Mouse (Mus musculus): Measurements from ENCODE around the gene Igf2bp3. TPM values are rescaled to one million over a fixed set of nuclear protein-coding genes. Genes with fewer than 3 reads are reported as not detected.

Gene Igf2bp3
- polyA plus RNA-seq, 1 experiment from 2014 or later: 73.4 TPM

GRCm38 (mm10) chr6:49215748-49216585 lies 1.2 kb upstream of the Igf2bp3 start:
- Histone ChIP-seq H3K27ac (ENCODE audit: low read depth, low read length) (peak overlapping the region; percentile 99), H3K4me2 (replicated peaks; ENCODE audit: low read depth, low read length) (peak overlapping the region; percentile 89), H3K9ac (ENCODE audit: low read depth, low read length) (peak overlapping the region; percentile 92), H3K27me3 (ENCODE audit: control insufficient read depth, insufficient read depth, low read length) (0 out of 2 replicates have a peak, but pooled peaks cover 4% of the 10 kb centered on the region), H3K36me3 (ENCODE audit: control insufficient read depth, insufficient read depth, low read length) (no peaks in the 10 kb centered on the region), H3K9me3 (ENCODE audit: control insufficient read depth, low read length) (no peaks in the 10 kb centered on the region), H3K4me3 (ENCODE audit: low read length) (peak overlapping the region; percentile 73), H3K4me1 (ENCODE audit: control insufficient read depth, insufficient read depth, low read length) (peaks cover 17% of the 10 kb centered on the region)
- peak; percentile 22 for ATAC-seq (ENCODE audit: low FRiP score, low TSS enrichment)
- 2% methylated on average over 14 of the region's 14 CpGs for WGBS

- peak overlapping the region; percentile 89 for H3K4me2 ChIP-seq (replicated peaks; ENCODE audit: low read depth, low read length)
- ATAC-seq (ENCODE audit: low FRiP score, low TSS enrichment): no peak; the same call in 1 of the 2 replicates
- peak overlapping the region; percentile 99 for H3K27ac ChIP-seq (ENCODE audit: low read depth, low read length)
- H3K9me3 ChIP-seq (ENCODE audit: control insufficient read depth, low read length): no peaks in the 10 kb centered on the region
- H3K9ac ChIP-seq (ENCODE audit: low read depth, low read length): peak overlapping the region; percentile 92
- peak overlapping the region; percentile 73 for H3K4me3 ChIP-seq (ENCODE audit: low read length)
- peaks cover 32% of the 10 kb centered on the region for H3K4me1 ChIP-seq (ENCODE audit: control insufficient read depth, insufficient read depth, low read length)
- no peaks in the 10 kb centered on the region for H3K36me3 ChIP-seq (ENCODE audit: control insufficient read depth, insufficient read depth, low read length)
- whole genome bisulfite sequencing: under 1% methylated on average over 68 of the region's 76 CpGs
- H3K27me3 ChIP-seq (ENCODE audit: control insufficient read depth, insufficient read depth, low read length): no peaks in the 10 kb centered on the region
These were observed 450 bp downstream of the Igf2bp3 start for GRCm38 (mm10) chr6:49214086-49214927.

- H3K4me2 ChIP-seq (replicated peaks; ENCODE audit: low read depth, low read length): peak overlapping the region; percentile 89
- peaks cover 36% of the 10 kb centered on the region for H3K4me1 ChIP-seq (ENCODE audit: control insufficient read depth, insufficient read depth, low read length)
These were observed 1.1 kb downstream of the Igf2bp3 start for GRCm38 (mm10) chr6:49213581-49214085.

GRCm38 (mm10) chr6:49212931-49213580 lies 1.7 kb downstream of the Igf2bp3 start:
- H3K9me3 ChIP-seq (ENCODE audit: control insufficient read depth, low read length): no peaks in the 10 kb centered on the region
- H3K9ac ChIP-seq (ENCODE audit: low read depth, low read length): peak overlapping the region; percentile 92
- H3K4me1 ChIP-seq (ENCODE audit: control insufficient read depth, insufficient read depth, low read length): peaks cover 40% of the 10 kb centered on the region
- H3K4me2 ChIP-seq (replicated peaks; ENCODE audit: low read depth, low read length): peak overlapping the region; percentile 89
- H3K36me3 ChIP-seq (ENCODE audit: control insufficient read depth, insufficient read depth, low read length): peaks cover 7% of the 10 kb centered on the region; the same call in 1 of the 2 replicates
- H3K27ac ChIP-seq (ENCODE audit: low read depth, low read length): peak overlapping the region; percentile 99
- no peak for ATAC-seq (ENCODE audit: low FRiP score, low TSS enrichment)
- no peaks in the 10 kb centered on the region for H3K27me3 ChIP-seq (ENCODE audit: control insufficient read depth, insufficient read depth, low read length)
- H3K4me3 ChIP-seq (ENCODE audit: low read length): peak overlapping the region; percentile 73
- 2% methylated on average over 20 of the region's 20 CpGs for WGBS

More at GRCm38 (mm10) chr6:49213581-49214085, 1.1 kb downstream of the Igf2bp3 start:
- H3K9ac ChIP-seq (ENCODE audit: low read depth, low read length): peak overlapping the region; percentile 92
- H3K9me3 ChIP-seq (ENCODE audit: control insufficient read depth, low read length): no peaks in the 10 kb centered on the region
- H3K36me3 ChIP-seq (ENCODE audit: control insufficient read depth, insufficient read depth, low read length): peaks cover 3% of the 10 kb centered on the region; the same call in 1 of the 2 replicates
- under 1% methylated on average over 40 of the region's 50 CpGs for WGBS
- H3K4me3 ChIP-seq (ENCODE audit: low read length): peak overlapping the region; percentile 73
- no peaks in the 10 kb centered on the region for H3K27me3 ChIP-seq (ENCODE audit: control insufficient read depth, insufficient read depth, low read length)
- ATAC-seq (ENCODE audit: low FRiP score, low TSS enrichment): no peak; the same call in 1 of the 2 replicates
- H3K27ac ChIP-seq (ENCODE audit: low read depth, low read length): peak overlapping the region; percentile 99

GRCm38 (mm10) chr6:49212141-49212540 lies 2.6 kb downstream of the Igf2bp3 start:
- Histone ChIP-seq H3K27me3 (ENCODE audit: control insufficient read depth, insufficient read depth, low read length) (no peaks in the 10 kb centered on the region), H3K9ac (ENCODE audit: low read depth, low read length) (no peak overlapping the region), H3K9me3 (ENCODE audit: control insufficient read depth, low read length) (no peaks in the 10 kb centered on the region), H3K36me3 (ENCODE audit: control insufficient read depth, insufficient read depth, low read length) (peaks cover 9% of the 10 kb centered on the region; the same call in 1 of the 2 replicates), H3K4me1 (ENCODE audit: control insufficient read depth, insufficient read depth, low read length) (peaks cover 40% of the 10 kb centered on the region), H3K4me2 (replicated peaks; ENCODE audit: low read depth, low read length) (peak overlapping the region; percentile 89), H3K4me3 (ENCODE audit: low read length) (peak overlapping the region; percentile 73), H3K27ac (ENCODE audit: low read depth, low read length) (no peak overlapping the region)
- WGBS: 30% methylated on average over 3 of the region's 4 CpGs
- ATAC-seq (ENCODE audit: low FRiP score, low TSS enrichment): no peak

GRCm38 (mm10) chr6:49211596-49211995 lies 3.2 kb downstream of the Igf2bp3 start:
- Histone ChIP-seq H3K36me3 (ENCODE audit: control insufficient read depth, insufficient read depth, low read length) (peaks cover 13% of the 10 kb centered on the region; the same call in 1 of the 2 replicates), H3K4me3 (ENCODE audit: low read length) (no peak overlapping the region), H3K27ac (ENCODE audit: low read depth, low read length) (no peak overlapping the region), H3K4me2 (replicated peaks; ENCODE audit: low read depth, low read length) (peak overlapping the region; percentile 24), H3K27me3 (ENCODE audit: control insufficient read depth, insufficient read depth, low read length) (no peaks in the 10 kb centered on the region), H3K9ac (ENCODE audit: low read depth, low read length) (no peak overlapping the region), H3K9me3 (ENCODE audit: control insufficient read depth, low read length) (no peaks in the 10 kb centered on the region), H3K4me1 (ENCODE audit: control insufficient read depth, insufficient read depth, low read length) (peaks cover 40% of the 10 kb centered on the region)
- 28% methylated on average over 5 of the region's 5 CpGs for WGBS
- no peak for ATAC-seq (ENCODE audit: low FRiP score, low TSS enrichment)

- peak overlapping the region; percentile 44 for H3K9ac ChIP-seq (ENCODE audit: low read depth, low read length)
- H3K4me3 ChIP-seq (ENCODE audit: low read length): peak overlapping the region; percentile 24
- no peaks in the 10 kb centered on the region for H3K9me3 ChIP-seq (ENCODE audit: control insufficient read depth, low read length)
- peak overlapping the region; percentile 34 for H3K4me2 ChIP-seq (replicated peaks; ENCODE audit: low read depth, low read length)
- peaks cover 22% of the 10 kb centered on the region; the same call in 1 of the 2 replicates for H3K36me3 ChIP-seq (ENCODE audit: control insufficient read depth, insufficient read depth, low read length)
- peaks cover 40% of the 10 kb centered on the region for H3K4me1 ChIP-seq (ENCODE audit: control insufficient read depth, insufficient read depth, low read length)
- WGBS: 12% methylated on average over 14 of the region's 14 CpGs
- peak; percentile 50; the same call in 1 of the 2 replicates for ATAC-seq (ENCODE audit: low FRiP score, low TSS enrichment)
- H3K27ac ChIP-seq (ENCODE audit: low read depth, low read length): peak overlapping the region; percentile 76; the same call in 1 of the 2 replicates
- no peaks in the 10 kb centered on the region for H3K27me3 ChIP-seq (ENCODE audit: control insufficient read depth, insufficient read depth, low read length)
These were observed 4.6 kb downstream of the Igf2bp3 start for GRCm38 (mm10) chr6:49209881-49210854.

Data from kidney, embryonic 14.5 days (tissue).